In the genomic region with DNA sequence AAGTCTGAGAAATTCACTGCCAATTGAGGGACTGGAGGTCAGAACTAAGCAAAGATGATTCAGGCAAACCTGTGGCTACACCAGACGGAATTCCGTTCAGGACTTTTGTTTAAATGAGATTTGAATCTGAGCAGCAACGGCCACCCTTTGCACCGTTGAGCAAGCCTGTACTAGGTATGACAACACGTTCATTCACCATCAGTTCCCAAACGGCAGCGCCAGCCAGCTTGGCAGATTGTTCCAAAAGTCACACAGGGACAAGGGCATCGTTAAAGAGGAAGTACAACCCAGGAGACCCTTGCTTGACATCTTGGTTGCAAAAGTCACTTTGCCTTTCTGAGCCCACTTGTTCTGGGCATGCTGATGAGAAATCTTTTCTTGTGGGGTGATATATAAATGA, we compare ENCODE assay signal across 10 mouse cellular contexts.
"Had no signal": no experiment of that assay in that cellular context is flagged by ENCODE, and none has a peak within 500 bp of the region (broad histone marks: within the 10 kb centered on the region; RNA-seq: fewer than 3 reads in every experiment).

No protein-coding gene starts in this region.

- H3K9me3 ChIP-seq: limb, embryonic 15.5 days; midbrain, embryonic 15.5 days; neural tube, embryonic 12.5 days had no signal

- H3K27ac ChIP-seq: left cerebral cortex, adult 2 months; limb, embryonic 15.5 days; midbrain, embryonic 15.5 days; neural tube, embryonic 12.5 days; stomach, postnatal 0 days had no signal

- H3K4me1 ChIP-seq: megakaryocyte, embryonic 14.5 days; midbrain, embryonic 15.5 days; neural tube, embryonic 12.5 days had no signal

- DNase-seq: lung, embryonic 14.5 days; lung, postnatal 4 days; thymus, postnatal 14 days had no signal

- H3K4me3 ChIP-seq: left cerebral cortex, adult 2 months; limb, embryonic 15.5 days; megakaryocyte, embryonic 14.5 days; midbrain, embryonic 15.5 days; neural tube, embryonic 12.5 days had no signal

- ATAC-seq: midbrain, embryonic 15.5 days had no signal

- H3K27me3 ChIP-seq: limb, embryonic 15.5 days; midbrain, embryonic 15.5 days; neural tube, embryonic 12.5 days had no signal

- H3K4me2 ChIP-seq: limb, embryonic 15.5 days; lung, embryonic 14.5 days; midbrain, embryonic 11.5 days; midbrain, embryonic 15.5 days; neural tube, embryonic 12.5 days had no signal

- H3K36me3 ChIP-seq: limb, embryonic 15.5 days; midbrain, embryonic 15.5 days; neural tube, embryonic 12.5 days had no signal

- H3K9ac ChIP-seq: limb, embryonic 15.5 days; lung, embryonic 14.5 days; midbrain, embryonic 15.5 days; neural tube, embryonic 12.5 days had no signal
